Mouse (Mus musculus) liver, postnatal 0 days (tissue): Measurements from ENCODE around the gene Atp5s.

Experiments
- CTCF ChIP-seq: sonication (generic); IDR thresholded peaks from 2 replicates; pipeline ENCODE4 v1.5.1; 2016; ENCODE audit warnings: antibody characterized with exemption, low read depth
- EP300 ChIP-seq: IDR thresholded peaks from 2 replicates; pipeline ENCODE4 v1.6.1; 2016; ENCODE audit warnings: antibody characterized with exemption, low read depth, mild to moderate bottlenecking

DNA sequence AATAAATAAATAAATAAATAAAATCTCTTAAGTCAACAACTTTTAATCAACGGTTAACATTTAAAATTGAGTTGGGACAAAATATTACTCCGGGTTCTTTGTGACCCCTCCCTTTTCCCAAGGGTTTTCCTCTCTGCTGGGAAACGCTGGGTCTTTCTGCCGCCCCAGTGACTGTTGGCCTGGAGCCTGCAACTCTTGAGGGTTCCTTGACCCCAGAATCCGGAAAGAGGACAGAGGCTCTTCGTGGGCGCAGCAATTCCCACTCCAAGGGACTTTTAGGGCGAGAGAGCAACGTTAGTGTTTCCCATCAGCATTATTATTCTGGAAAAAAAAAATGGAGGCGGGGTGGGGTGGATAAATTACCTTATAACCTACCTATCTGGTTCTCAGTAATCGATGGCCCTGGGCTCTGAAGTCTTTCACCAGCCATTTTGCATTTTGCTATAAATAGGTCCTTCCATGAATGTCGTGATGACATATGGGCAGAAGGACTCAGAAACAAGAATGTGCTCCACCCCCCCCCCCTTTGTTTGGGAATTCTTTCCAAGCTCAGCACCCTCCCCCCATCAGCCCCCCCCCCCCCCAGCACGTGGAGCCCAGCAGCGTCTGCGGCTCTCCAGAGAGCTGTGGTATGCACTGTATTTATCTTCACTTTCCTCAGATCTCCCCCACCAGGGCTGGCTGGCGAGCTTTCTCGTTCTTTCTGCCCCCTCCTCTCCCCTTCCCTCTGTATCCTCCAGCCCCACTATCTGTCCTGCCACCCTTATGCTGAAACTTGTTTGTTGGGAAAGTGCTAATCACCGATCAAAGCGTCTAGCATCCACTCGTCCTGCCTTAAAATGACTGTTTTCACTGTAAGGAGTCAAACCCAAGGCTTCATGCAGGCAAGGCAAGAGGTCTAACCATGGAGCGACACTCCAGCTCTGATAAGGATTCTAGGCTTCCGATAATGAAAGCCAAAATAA lies 33.8 kb downstream of the Atp5s start:
- no peak for TF ChIP-seq CTCF
- no peak for TF ChIP-seq EP300
